Mouse (Mus musculus): Measurements from ENCODE around the gene Anxa1. TPM values are rescaled to one million over a fixed set of nuclear protein-coding genes. Genes with fewer than 3 reads are reported as not detected.

The Anxa1 gene
- polyA plus RNA-seq, 1 experiment from 2014 or later: 2.0 TPM

- WGBS: 75% methylated on average over 6 of the region's 6 CpGs
- Histone ChIP-seq H3K36me3 (ENCODE audit: control insufficient read depth, insufficient read depth, low read length) (no peaks in the 10 kb centered on the region), H3K27ac (ENCODE audit: low read depth, low read length) (no peak overlapping the region), H3K4me1 (ENCODE audit: control insufficient read depth, insufficient read depth, low read length) (no peaks in the 10 kb centered on the region), H3K9ac (replicated peaks; ENCODE audit: low read depth, low read length) (no peak overlapping the region), H3K4me3 (ENCODE audit: low read depth, low read length) (no peak overlapping the region), H3K4me2 (ENCODE audit: low read depth, low read length) (no peak overlapping the region), H3K9me3 (ENCODE audit: control insufficient read depth, low read length) (no peaks in the 10 kb centered on the region), H3K27me3 (ENCODE audit: control insufficient read depth, insufficient read depth, low read length) (no peaks in the 10 kb centered on the region)
- no peak for ATAC-seq (ENCODE audit: low read depth)
Measured at GRCm38 (mm10) chr19:20388276-20388675, 2.5 kb downstream of the Anxa1 start.

GRCm38 (mm10) chr19:20386296-20386695 lies 4.4 kb downstream of the Anxa1 start:
- WGBS: 75% methylated on average over 2 of the region's 2 CpGs
- H3K9me3 ChIP-seq (ENCODE audit: control insufficient read depth, low read length): no peaks in the 10 kb centered on the region
- ATAC-seq (ENCODE audit: low read depth): no peak

GRCm38 (mm10) chr19:20385645-20386044 lies 5.1 kb downstream of the Anxa1 start:
- H3K9ac ChIP-seq (replicated peaks; ENCODE audit: low read depth, low read length): no peak overlapping the region
- no peaks in the 10 kb centered on the region for H3K27me3 ChIP-seq (ENCODE audit: control insufficient read depth, insufficient read depth, low read length)
- no peaks in the 10 kb centered on the region for H3K36me3 ChIP-seq (ENCODE audit: control insufficient read depth, insufficient read depth, low read length)
- no peak overlapping the region for H3K4me3 ChIP-seq (ENCODE audit: low read depth, low read length)
- no peak for ATAC-seq (ENCODE audit: low read depth)
- H3K9me3 ChIP-seq (ENCODE audit: control insufficient read depth, low read length): no peaks in the 10 kb centered on the region
- WGBS: 81% methylated on average over 6 of the region's 6 CpGs
- H3K4me2 ChIP-seq (ENCODE audit: low read depth, low read length): no peak overlapping the region
- H3K4me1 ChIP-seq (ENCODE audit: control insufficient read depth, insufficient read depth, low read length): no peaks in the 10 kb centered on the region
- no peak overlapping the region for H3K27ac ChIP-seq (ENCODE audit: low read depth, low read length)

More at GRCm38 (mm10) chr19:20386296-20386695, 4.4 kb downstream of the Anxa1 start:
- Histone ChIP-seq H3K4me1 (ENCODE audit: control insufficient read depth, insufficient read depth, low read length) (no peaks in the 10 kb centered on the region), H3K36me3 (ENCODE audit: control insufficient read depth, insufficient read depth, low read length) (no peaks in the 10 kb centered on the region), H3K9ac (replicated peaks; ENCODE audit: low read depth, low read length) (no peak overlapping the region), H3K27me3 (ENCODE audit: control insufficient read depth, insufficient read depth, low read length) (no peaks in the 10 kb centered on the region), H3K27ac (ENCODE audit: low read depth, low read length) (no peak overlapping the region), H3K4me3 (ENCODE audit: low read depth, low read length) (no peak overlapping the region), H3K4me2 (ENCODE audit: low read depth, low read length) (no peak overlapping the region)

GRCm38 (mm10) chr19:20381207-20381752 lies 9.5 kb downstream of the Anxa1 start:
- no peak for ATAC-seq (ENCODE audit: low read depth)
- Histone ChIP-seq H3K4me3 (ENCODE audit: low read depth, low read length) (no peak overlapping the region), H3K4me1 (ENCODE audit: control insufficient read depth, insufficient read depth, low read length) (no peaks in the 10 kb centered on the region), H3K27me3 (ENCODE audit: control insufficient read depth, insufficient read depth, low read length) (no peaks in the 10 kb centered on the region), H3K9ac (replicated peaks; ENCODE audit: low read depth, low read length) (no peak overlapping the region), H3K9me3 (ENCODE audit: control insufficient read depth, low read length) (no peaks in the 10 kb centered on the region), H3K4me2 (ENCODE audit: low read depth, low read length) (no peak overlapping the region), H3K36me3 (ENCODE audit: control insufficient read depth, insufficient read depth, low read length) (no peaks in the 10 kb centered on the region), H3K27ac (ENCODE audit: low read depth, low read length) (no peak overlapping the region)
- WGBS: 69% methylated on average over 2 of the region's 2 CpGs

DNA sequence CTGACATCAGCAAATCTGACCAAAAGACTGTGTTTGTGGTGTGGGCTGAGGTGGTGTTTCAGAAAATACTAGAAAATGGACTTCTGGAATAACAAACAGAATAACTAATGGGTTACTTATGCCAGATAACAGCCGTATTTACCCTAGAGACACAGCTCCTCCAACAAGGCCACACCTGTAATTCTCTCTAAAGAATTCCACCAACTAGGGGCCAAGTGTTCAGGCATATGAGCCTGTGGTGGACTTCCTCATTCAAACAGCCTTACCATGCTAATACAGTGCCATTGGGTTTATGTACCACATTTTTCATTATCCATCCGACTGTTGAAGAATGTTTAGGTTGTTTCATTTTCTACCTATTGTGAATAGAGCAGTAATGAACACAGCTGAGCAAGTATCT lies 20.6 kb downstream of the Anxa1 start:
- Histone ChIP-seq H3K36me3 (ENCODE audit: control insufficient read depth, insufficient read depth, low read length) (no peaks in the 10 kb centered on the region), H3K9me3 (ENCODE audit: control insufficient read depth, low read length) (no peaks in the 10 kb centered on the region), H3K27ac (ENCODE audit: low read depth, low read length) (no peak overlapping the region), H3K9ac (replicated peaks; ENCODE audit: low read depth, low read length) (no peak overlapping the region), H3K4me1 (ENCODE audit: control insufficient read depth, insufficient read depth, low read length) (no peaks in the 10 kb centered on the region), H3K27me3 (ENCODE audit: control insufficient read depth, insufficient read depth, low read length) (no peaks in the 10 kb centered on the region), H3K4me3 (ENCODE audit: low read depth, low read length) (no peak overlapping the region), H3K4me2 (ENCODE audit: low read depth, low read length) (no peak overlapping the region)
- WGBS: 91% methylated on average over 2 of the region's 2 CpGs
- no peak for ATAC-seq (ENCODE audit: low read depth)

GRCm38 (mm10) chr19:20366571-20366970 lies 24.2 kb downstream of the Anxa1 start:
- Histone ChIP-seq H3K4me2 (ENCODE audit: low read depth, low read length) (no peak overlapping the region), H3K4me3 (ENCODE audit: low read depth, low read length) (no peak overlapping the region), H3K9ac (replicated peaks; ENCODE audit: low read depth, low read length) (no peak overlapping the region), H3K4me1 (ENCODE audit: control insufficient read depth, insufficient read depth, low read length) (no peaks in the 10 kb centered on the region), H3K36me3 (ENCODE audit: control insufficient read depth, insufficient read depth, low read length) (no peaks in the 10 kb centered on the region), H3K27ac (ENCODE audit: low read depth, low read length) (no peak overlapping the region), H3K27me3 (ENCODE audit: control insufficient read depth, insufficient read depth, low read length) (no peaks in the 10 kb centered on the region), H3K9me3 (ENCODE audit: control insufficient read depth, low read length) (no peaks in the 10 kb centered on the region)
- no peak for ATAC-seq (ENCODE audit: low read depth)
- WGBS: 92% methylated on average over 5 of the region's 5 CpGs

- Histone ChIP-seq H3K27ac (ENCODE audit: low read depth, low read length) (no peak overlapping the region), H3K27me3 (ENCODE audit: control insufficient read depth, insufficient read depth, low read length) (no peaks in the 10 kb centered on the region), H3K4me2 (ENCODE audit: low read depth, low read length) (no peak overlapping the region), H3K9ac (replicated peaks; ENCODE audit: low read depth, low read length) (no peak overlapping the region), H3K4me3 (ENCODE audit: low read depth, low read length) (no peak overlapping the region), H3K36me3 (ENCODE audit: control insufficient read depth, insufficient read depth, low read length) (no peaks in the 10 kb centered on the region), H3K4me1 (ENCODE audit: control insufficient read depth, insufficient read depth, low read length) (no peaks in the 10 kb centered on the region), H3K9me3 (ENCODE audit: control insufficient read depth, low read length) (no peaks in the 10 kb centered on the region)
- ATAC-seq (ENCODE audit: low read depth): no peak
- WGBS: 76% methylated on average over 2 of the region's 2 CpGs
Measured at GRCm38 (mm10) chr19:20366010-20366409, 24.7 kb downstream of the Anxa1 start.

DNA sequence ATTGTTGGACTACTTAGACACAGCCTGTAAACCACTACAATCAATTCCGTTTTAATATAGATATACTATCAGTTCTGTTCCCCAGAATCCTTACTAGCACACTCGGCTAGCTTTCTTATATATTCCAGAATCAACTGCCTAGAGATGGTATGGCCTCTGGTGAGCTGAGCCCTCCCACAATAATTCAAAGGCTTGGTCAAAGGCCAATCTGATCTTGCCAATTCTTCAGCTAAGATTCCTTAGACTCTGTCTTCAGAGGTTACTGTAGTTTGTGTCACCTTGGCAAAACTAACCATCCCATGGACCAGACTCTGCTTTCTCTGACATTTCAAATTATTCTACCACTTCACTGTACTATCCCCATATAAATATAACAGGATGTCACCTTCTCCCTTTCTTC lies 25.4 kb downstream of the Anxa1 start:
- Histone ChIP-seq H3K36me3 (ENCODE audit: control insufficient read depth, insufficient read depth, low read length) (no peaks in the 10 kb centered on the region), H3K9ac (replicated peaks; ENCODE audit: low read depth, low read length) (no peak overlapping the region), H3K4me3 (ENCODE audit: low read depth, low read length) (no peak overlapping the region), H3K4me1 (ENCODE audit: control insufficient read depth, insufficient read depth, low read length) (no peaks in the 10 kb centered on the region), H3K4me2 (ENCODE audit: low read depth, low read length) (no peak overlapping the region), H3K27ac (ENCODE audit: low read depth, low read length) (no peak overlapping the region), H3K9me3 (ENCODE audit: control insufficient read depth, low read length) (no peaks in the 10 kb centered on the region), H3K27me3 (ENCODE audit: control insufficient read depth, insufficient read depth, low read length) (no peaks in the 10 kb centered on the region)
- ATAC-seq (ENCODE audit: low read depth): no peak
- WGBS: 85% methylated on average over 2 of the region's 2 CpGs

GRCm38 (mm10) chr19:20364931-20365330 lies 25.8 kb downstream of the Anxa1 start:
- H3K4me3 ChIP-seq (ENCODE audit: low read depth, low read length): no peak overlapping the region
- ATAC-seq (ENCODE audit: low read depth): no peak
- no peak overlapping the region for H3K9ac ChIP-seq (replicated peaks; ENCODE audit: low read depth, low read length)
- WGBS: 87% methylated on average over 13 of the region's 13 CpGs
- no peaks in the 10 kb centered on the region for H3K27me3 ChIP-seq (ENCODE audit: control insufficient read depth, insufficient read depth, low read length)
- H3K9me3 ChIP-seq (ENCODE audit: control insufficient read depth, low read length): no peaks in the 10 kb centered on the region
- no peak overlapping the region for H3K4me2 ChIP-seq (ENCODE audit: low read depth, low read length)
- no peak overlapping the region for H3K27ac ChIP-seq (ENCODE audit: low read depth, low read length)
- H3K36me3 ChIP-seq (ENCODE audit: control insufficient read depth, insufficient read depth, low read length): no peaks in the 10 kb centered on the region
- H3K4me1 ChIP-seq (ENCODE audit: control insufficient read depth, insufficient read depth, low read length): no peaks in the 10 kb centered on the region

Measured in neural tube, embryonic 14.5 days (tissue).